Mouse (Mus musculus): ENCODE data around the gene Grk6.

DNA sequence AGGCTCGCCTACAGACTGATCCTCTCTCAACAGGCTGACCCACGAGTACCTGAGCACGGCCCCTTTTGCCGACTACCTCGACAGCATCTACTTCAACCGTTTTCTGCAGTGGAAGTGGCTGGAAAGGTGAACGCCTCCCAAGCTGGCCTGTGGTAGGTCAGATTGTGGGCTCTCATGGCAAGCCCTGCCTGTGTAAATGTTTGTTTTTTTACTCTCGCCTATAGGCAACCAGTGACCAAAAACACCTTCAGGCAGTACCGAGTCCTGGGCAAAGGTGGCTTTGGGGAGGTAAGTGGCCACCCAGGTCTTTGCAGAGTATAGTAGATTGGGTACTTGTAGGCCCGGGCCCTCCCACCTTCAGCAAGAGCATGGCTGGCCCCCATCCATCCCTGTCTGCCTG lies 6.4 kb downstream of the Grk6 start:
- TF ChIP-seq POLR2A (IDR thresholded peaks at IDR 0.05; ENCODE audit: low read depth, low read length) (no peak), CTCF (IDR thresholded peaks at IDR 0.05; ENCODE audit: borderline replicate concordance, insufficient read depth, low read length) (no peak)

Measured in embryonic fibroblast, embryonic 13.5 days (primary cell).